Mouse (Mus musculus) MEL (cell line): ENCODE measurements around the gene Letm1. TPM values are rescaled to one million over a fixed set of nuclear protein-coding genes. Genes with fewer than 3 reads are reported as not detected.

Source experiments
- DNase-seq: peaks from one replicate; pipeline ENCODE4 v3.0.0; 2011; ENCODE audit warnings: low read depth, low spot score
- H3K27ac ChIP-seq: 2 replicates; pipeline ENCODE4 v1.5.1; 2012; ENCODE audit warnings: low read depth, mild to moderate bottlenecking, control low read depth, low read length, moderate library complexity; ENCODE audit not compliant: control insufficient read depth
- H3K27me3 ChIP-seq, 2 experiments: fragments of 150-350 bp in 1 of 2; sonication (generic) in 1 of 2; 2 replicates each; pipeline ENCODE4 v1.6.1; 2012; ENCODE audit warnings: low read length in 2 of 2, mild to moderate bottlenecking in 2 of 2, improper control_type of control experiment in 1 of 2, moderate library complexity in 1 of 2; ENCODE audit not compliant: insufficient read depth in 2 of 2, control insufficient read depth in 1 of 2
- H3K36me3 ChIP-seq, 2 experiments: 2 replicates each; pipeline ENCODE4 v1.6.1; 2012 to 2014; ENCODE audit warnings: low read length in 2 of 2, improper control_type of control experiment in 1 of 2, inconsistent platforms in 1 of 2, mild to moderate bottlenecking in 1 of 2; ENCODE audit not compliant: insufficient read depth in 2 of 2, control insufficient read depth in 1 of 2
- H3K4me1 ChIP-seq, 2 experiments: fragments of 150-350 bp in 1 of 2; sonication (generic) in 1 of 2; 2 replicates each; pipeline ENCODE4 v1.6.1; 2012; ENCODE audit warnings: low read length in 2 of 2, improper control_type of control experiment in 1 of 2, mild to moderate bottlenecking in 1 of 2; ENCODE audit not compliant: insufficient read depth in 2 of 2, control insufficient read depth in 1 of 2
- H3K4me3 ChIP-seq, 2 experiments: fragments of 150-350 bp in 1 of 2; sonication (generic) in 1 of 2; 2 replicates each; pipeline ENCODE4 v1.5.1; 2012; ENCODE audit warnings: low read depth in 2 of 2, low read length in 2 of 2, mild to moderate bottlenecking in 2 of 2, moderate library complexity in 2 of 2, control low read depth in 1 of 2, improper control_type of control experiment in 1 of 2; ENCODE audit not compliant: control insufficient read depth in 1 of 2, insufficient read depth in 1 of 2
- H3K79me2 ChIP-seq: 2 replicates; pipeline ENCODE4 v1.6.1; 2012; ENCODE audit warnings: mild to moderate bottlenecking, low read length, moderate library complexity; ENCODE audit not compliant: control insufficient read depth, poor library complexity, insufficient read depth
- H3K9ac ChIP-seq: 2 replicates; pipeline ENCODE4 v1.6.1; 2012; ENCODE audit warnings: low read depth, mild to moderate bottlenecking, control low read depth, low read length, moderate library complexity; ENCODE audit not compliant: control insufficient read depth, poor library complexity, severe bottlenecking
- H3K9me3 ChIP-seq: fragments of 150-350 bp; sonication (generic); replicated peaks from 2 replicates; pipeline ENCODE4 v1.6.1; 2012; ENCODE audit warnings: mild to moderate bottlenecking, low read length, improper control_type of control experiment, moderate library complexity; ENCODE audit not compliant: insufficient read depth
- BHLHE40 ChIP-seq: IDR thresholded peaks from 2 replicates; pipeline ENCODE4 v1.6.1; 2012; ENCODE audit warnings: low read depth, mild to moderate bottlenecking, inconsistent platforms, low read length, improper control_type of control experiment, borderline replicate concordance
- CHD1 ChIP-seq: IDR thresholded peaks from 2 replicates; pipeline ENCODE4 v1.6.1; 2012; ENCODE audit warnings: low read depth, mild to moderate bottlenecking, inconsistent platforms, low read length, improper control_type of control experiment
- CTCF ChIP-seq, 3 experiments: IDR thresholded peaks in 2 of 3; conservative IDR thresholded peaks in 1 of 3; 2 replicates each; pipeline ENCODE4 v1.5.1; 2011 to 2012; ENCODE audit warnings: low read length in 3 of 3, low read depth in 2 of 3, mild to moderate bottlenecking in 2 of 3, improper control_type of control experiment in 1 of 3, inconsistent platforms in 1 of 3, mixed read lengths in 1 of 3, moderate library complexity in 1 of 3; ENCODE audit not compliant: control insufficient read depth in 1 of 3, insufficient read depth in 1 of 3, poor library complexity in 1 of 3, severe bottlenecking in 1 of 3
- ELF1 ChIP-seq: IDR thresholded peaks from 2 replicates; pipeline ENCODE4 v1.6.1; 2014; ENCODE audit warnings: low read depth, mild to moderate bottlenecking, inconsistent platforms, low read length, improper control_type of control experiment, moderate library complexity
- EP300 ChIP-seq, 2 experiments: IDR thresholded peaks; 2 replicates each; pipeline ENCODE4 v1.6.1; 2011; ENCODE audit warnings: improper control_type of control experiment in 2 of 2, low read length in 2 of 2, low read depth in 1 of 2, mild to moderate bottlenecking in 1 of 2
- ETS1 ChIP-seq: IDR thresholded peaks from 2 replicates; pipeline ENCODE4 v1.6.1; 2012; ENCODE audit warnings: low read depth, mild to moderate bottlenecking, inconsistent platforms, low read length, improper control_type of control experiment, moderate library complexity
- GABPA ChIP-seq: IDR thresholded peaks from 2 replicates; pipeline ENCODE4 v1.6.1; 2012; ENCODE audit warnings: low read depth, mild to moderate bottlenecking, inconsistent platforms, low read length, improper control_type of control experiment, moderate library complexity
- GATA1 ChIP-seq: IDR thresholded peaks from 2 replicates; pipeline ENCODE4 v1.6.1; 2011; ENCODE audit warnings: low read depth, low read length, improper control_type of control experiment
- JUND ChIP-seq: IDR thresholded peaks from 2 replicates; pipeline ENCODE4 v1.6.1; 2011; ENCODE audit warnings: low read depth, mild to moderate bottlenecking, improper control_type of control experiment, low read length
- KAT2A ChIP-seq: conservative IDR thresholded peaks from 2 replicates; pipeline ENCODE4 v1.6.1; 2012; ENCODE audit warnings: low read depth, low read length, improper control_type of control experiment, inconsistent platforms
- MAX ChIP-seq: IDR thresholded peaks from 2 replicates; pipeline ENCODE4 v1.6.1; 2011; ENCODE audit warnings: low read length, improper control_type of control experiment
- MEF2A ChIP-seq: IDR thresholded peaks from 2 replicates; pipeline ENCODE4 v1.6.1; 2014; ENCODE audit warnings: low read depth, mild to moderate bottlenecking, inconsistent platforms, low read length, improper control_type of control experiment; ENCODE audit not compliant: poor library complexity, insufficient replicate concordance, severe bottlenecking; ENCODE audit errors: extremely low read depth
- MXI1 ChIP-seq: IDR thresholded peaks from 2 replicates; pipeline ENCODE4 v1.6.1; 2011; ENCODE audit warnings: mild to moderate bottlenecking, low read depth, low read length, improper control_type of control experiment
- NELFE ChIP-seq: IDR thresholded peaks from 2 replicates; pipeline ENCODE4 v1.6.1; 2011; ENCODE audit warnings: low read depth, low read length, improper control_type of control experiment
- NRF1 ChIP-seq: IDR thresholded peaks from 2 replicates; pipeline ENCODE4 v1.6.1; 2014; ENCODE audit warnings: low read depth, mild to moderate bottlenecking, inconsistent platforms, low read length, improper control_type of control experiment, moderate library complexity; ENCODE audit not compliant: poor library complexity, insufficient read depth, severe bottlenecking
- POLR2A ChIP-seq, 2 experiments: IDR thresholded peaks; 2 replicates each; pipeline ENCODE4 v1.6.1; 2011 to 2012; ENCODE audit warnings: low read length in 2 of 2, mild to moderate bottlenecking in 2 of 2, control low read depth in 1 of 2, improper control_type of control experiment in 1 of 2, low read depth in 1 of 2, moderate library complexity in 1 of 2; ENCODE audit not compliant: control insufficient read depth in 1 of 2, insufficient read depth in 1 of 2, poor library complexity in 1 of 2
- POLR2AphosphoS5 ChIP-seq: IDR thresholded peaks from 2 replicates; pipeline ENCODE4 v1.6.1; 2012; ENCODE audit warnings: low read depth, borderline replicate concordance, mild to moderate bottlenecking, inconsistent platforms, low read length, moderate library complexity, mixed read lengths
- RAD21 ChIP-seq: IDR thresholded peaks from 2 replicates; pipeline ENCODE4 v1.6.1; 2011; ENCODE audit warnings: mild to moderate bottlenecking, low read depth, low read length, improper control_type of control experiment
- SMC3 ChIP-seq: IDR thresholded peaks from 2 replicates; pipeline ENCODE4 v1.6.1; 2011; ENCODE audit warnings: low read depth, low read length, improper control_type of control experiment
- TAL1 ChIP-seq: IDR thresholded peaks from 2 replicates; pipeline ENCODE4 v1.6.1; 2012; ENCODE audit warnings: mild to moderate bottlenecking, inconsistent platforms, low read length, moderate library complexity, mixed read lengths
- USF1 ChIP-seq: IDR thresholded peaks from 2 replicates; pipeline ENCODE4 v1.6.1; 2014; ENCODE audit warnings: low read depth, mild to moderate bottlenecking, inconsistent platforms, low read length, improper control_type of control experiment, moderate library complexity
- ZC3H11A ChIP-seq: IDR thresholded peaks from 2 replicates; pipeline ENCODE4 v1.6.1; 2012; ENCODE audit warnings: low read depth, mild to moderate bottlenecking, inconsistent platforms, low read length, improper control_type of control experiment
- ZKSCAN1 ChIP-seq: IDR thresholded peaks from 2 replicates; pipeline ENCODE4 v1.6.1; 2012; ENCODE audit warnings: low read depth, mild to moderate bottlenecking, inconsistent platforms, low read length, improper control_type of control experiment, moderate library complexity
- polyA plus RNA-seq, 2 experiments: library from polyadenylated mRNA; stranded (reverse) in 1 of 2; unstranded in 1 of 2; fragments of >175 nt in 1 of 2; fragments of >200 nt in 1 of 2; gene quantifications; 2 replicates each; pipeline versions ENCODE4 v1.2.1 to v1.2.4; 2012; ENCODE audit warnings: low replicate concordance in 2 of 2, low read depth in 1 of 2; ENCODE audit not compliant: insufficient read length in 2 of 2, insufficient read depth in 1 of 2, missing spikeins in 1 of 2
- total RNA-seq: library from RNA; depleted of rRNA; stranded (reverse); fragments of 300-350 nt; gene quantifications from 2 replicates; pipeline ENCODE4 v1.2.3, GENCODE M21; 2012

Gene Letm1
- total and polyA plus RNA-seq, 3 experiments, result 59.5 to 127 (median 119) TPM

- no peaks in the 10 kb centered on the region for H3K79me2 ChIP-seq
- no peaks in the 10 kb centered on the region for H3K4me1 ChIP-seq
- H3K36me3 ChIP-seq, result no peaks in the 10 kb centered on the region
- no peak overlapping the region for H3K4me3 ChIP-seq
- peaks cover 2 to 11% of the 10 kb centered on the region in 2 experiments for H3K27me3 ChIP-seq
- DNase-seq, result no peak
- no peaks in the 10 kb centered on the region for H3K9me3 ChIP-seq
- no peak overlapping the region for H3K9ac ChIP-seq
- H3K27ac ChIP-seq, result no peak overlapping the region
- TF ChIP-seq GATA1 (0 out of 2 replicates have a peak, but pooled peaks have one; percentile 21), ETS1 (no peak)
These were observed 85.1 kb downstream of the Letm1 start for GRCm38 (mm10) chr5:33697534-33697933.

GRCm38 (mm10) chr5:33696430-33696829 lies 86.2 kb downstream of the Letm1 start:
- H3K4me1 ChIP-seq, result no peaks in the 10 kb centered on the region
- no peaks in the 10 kb centered on the region for H3K9me3 ChIP-seq
- no peaks in the 10 kb centered on the region for H3K79me2 ChIP-seq
- no peak overlapping the region for H3K4me3 ChIP-seq
- DNase-seq, result no peak
- no peak overlapping the region for H3K9ac ChIP-seq
- no peak overlapping the region for H3K27ac ChIP-seq
- TF ChIP-seq SMC3 (no peak), ZC3H11A (no peak), MEF2A (no peak), RAD21 (no peak), NRF1 (no peak)
- TF ChIP-seq, all 39 proteins: peak for 0
- Histone ChIP-seq H3K36me3 (no peaks in the 10 kb centered on the region), H3K27me3 (peaks cover 2 to 11% of the 10 kb centered on the region in 2 experiments)

- Histone ChIP-seq H3K79me2 (no peaks in the 10 kb centered on the region), H3K27me3 (peaks cover 2 to 11% of the 10 kb centered on the region in 2 experiments), H3K9me3 (no peaks in the 10 kb centered on the region), H3K9ac (no peak overlapping the region), H3K4me3 (no peak overlapping the region), H3K4me1 (no peaks in the 10 kb centered on the region), H3K27ac (no peak overlapping the region), H3K36me3 (no peaks in the 10 kb centered on the region)
- DNase-seq, result no peak
- no peak for TF ChIP-seq ZC3H11A
- TF ChIP-seq CHD1, result no peak
- no peak for TF ChIP-seq USF1
- no peak for TF ChIP-seq MAX
- no peak for TF ChIP-seq TAL1
- TF ChIP-seq CTCF (IDR thresholded peaks at IDR 0.05 in 2 of 3, conservative IDR thresholded peaks at IDR 0.05 in 1 of 3; ENCODE audit: control insufficient read depth in 1 of 3, insufficient read depth in 1 of 3, low read depth in 2 of 3, low read length in 3 of 3, poor library complexity in 1 of 3, severe bottlenecking in 1 of 3), result no peak
- no peak for TF ChIP-seq POLR2AphosphoS5
- TF ChIP-seq KAT2A, result no peak
- no peak for TF ChIP-seq MXI1
- no peak for TF ChIP-seq MEF2A
- no peak for TF ChIP-seq NELFE
- TF ChIP-seq SMC3, result no peak
- TF ChIP-seq JUND, result no peak
- no peak for TF ChIP-seq POLR2A (IDR thresholded peaks at IDR 0.05; ENCODE audit: control insufficient read depth in 1 of 2, insufficient read depth in 1 of 2, low read depth in 1 of 2, low read length in 2 of 2, poor library complexity in 1 of 2)
- no peak for TF ChIP-seq BHLHE40
- TF ChIP-seq GABPA, result no peak
- TF ChIP-seq RAD21, result no peak
- no peak for TF ChIP-seq ELF1
- no peak for TF ChIP-seq EP300 (IDR thresholded peaks at IDR 0.05; ENCODE audit: low read depth in 1 of 2, low read length in 2 of 2)
- no peak for TF ChIP-seq ZKSCAN1
These were observed 86.9 kb downstream of the Letm1 start for GRCm38 (mm10) chr5:33695718-33696121.
